Mouse (Mus musculus) forebrain, embryonic 12.5 days (tissue): Measurements from ENCODE around the gene Nin. TPM values are rescaled to one million over a fixed set of nuclear protein-coding genes. Genes with fewer than 3 reads are reported as not detected.
A peak's percentile ranks its signal among the peaks of the same experiment; 100 is the strongest.

ENCODE experiments used
- ATAC-seq: fragments of 200-750 bp; cut with Nextera tagmentation; 2 replicates; pipeline ENCODE4 v1.8.0; 2017; ENCODE audit warnings: moderate TSS enrichment; ENCODE audit not compliant: low FRiP score
- H3K27ac ChIP-seq: fragments of 300-500 bp; sonication (generic); 2 replicates; pipeline ENCODE4 v1.5.1; 2016; ENCODE audit warnings: mild to moderate bottlenecking
- H3K27me3 ChIP-seq: fragments of 300-500 bp; sonication (generic); 2 replicates; pipeline ENCODE4 v1.6.1; 2016; ENCODE audit warnings: mild to moderate bottlenecking
- H3K36me3 ChIP-seq: fragments of 300-500 bp; sonication (generic); replicated peaks from 2 replicates; pipeline ENCODE4 v1.6.1; 2016; ENCODE audit warnings: mild to moderate bottlenecking
- H3K4me1 ChIP-seq: fragments of 300-500 bp; sonication (generic); 2 replicates; pipeline ENCODE4 v1.6.1; 2016
- H3K4me2 ChIP-seq: fragments of 300-500 bp; sonication (generic); 2 replicates; pipeline ENCODE4 v1.6.1; 2016; ENCODE audit warnings: mild to moderate bottlenecking, moderate library complexity
- H3K4me3 ChIP-seq: fragments of 300-500 bp; sonication (generic); replicated peaks from 2 replicates; pipeline ENCODE4 v1.5.1; 2016; ENCODE audit warnings: mild to moderate bottlenecking
- H3K9ac ChIP-seq: fragments of 300-500 bp; sonication (generic); 2 replicates; pipeline ENCODE4 v1.6.1; 2016; ENCODE audit warnings: mild to moderate bottlenecking
- H3K9me3 ChIP-seq: fragments of 300-500 bp; sonication (generic); 2 replicates; pipeline ENCODE4 v1.6.1; 2016
- WGBS: fragments of 180-500 bp; shearing (Covaris S2); methylation state at CpG from one replicate; pipeline ENCODE4 v1.1.7; 2016; 5-methylcytosine and 5-hydroxymethylcytosine counted together
- polyA plus RNA-seq: library from polyadenylated mRNA; unstranded; fragments of >200 nt; fragmentation: Nextera tagmentation; extraction: Ambion mirVana; gene quantifications from 2 replicates; pipeline ENCODE4 v1.2.1, GENCODE M21; 2016

Gene Nin
- polyA plus RNA-seq, 1 experiment from 2014 or later = 15.5 TPM

- 92% methylated on average over 5 of the region's 5 CpGs for WGBS
- Histone ChIP-seq H3K9ac (no peak overlapping the region), H3K4me3 (no peak overlapping the region), H3K36me3 (no peaks in the 10 kb centered on the region), H3K27me3 (no peaks in the 10 kb centered on the region), H3K27ac (no peak overlapping the region), H3K4me1 (no peaks in the 10 kb centered on the region), H3K4me2 (no peak overlapping the region), H3K9me3 (no peaks in the 10 kb centered on the region)
- ATAC-seq = no peak
Observed at GRCm38 (mm10) chr12:70140542-70140941, 27.0 kb upstream of the Nin start.

- ATAC-seq = no peak
- 74% methylated on average over 4 of the region's 4 CpGs for WGBS
- H3K36me3 ChIP-seq = no peaks in the 10 kb centered on the region
- no peak overlapping the region for H3K4me2 ChIP-seq
- no peak overlapping the region for H3K4me3 ChIP-seq
- H3K9me3 ChIP-seq = no peaks in the 10 kb centered on the region
- no peak overlapping the region for H3K9ac ChIP-seq
- no peaks in the 10 kb centered on the region for H3K4me1 ChIP-seq
- H3K27me3 ChIP-seq = no peaks in the 10 kb centered on the region
- H3K27ac ChIP-seq = no peak overlapping the region
Observed at GRCm38 (mm10) chr12:70139871-70140270, 26.4 kb upstream of the Nin start.

GRCm38 (mm10) chr12:70137626-70138025 is 24.1 kb upstream of the Nin start:
- H3K4me3 ChIP-seq = no peak overlapping the region
- H3K27ac ChIP-seq = no peak overlapping the region
- no peaks in the 10 kb centered on the region for H3K4me1 ChIP-seq
- ATAC-seq = no peak
- H3K36me3 ChIP-seq = no peaks in the 10 kb centered on the region
- WGBS = 82% methylated on average over 9 of the region's 9 CpGs
- H3K9ac ChIP-seq = no peak overlapping the region
- no peaks in the 10 kb centered on the region for H3K27me3 ChIP-seq
- no peaks in the 10 kb centered on the region for H3K9me3 ChIP-seq
- no peak overlapping the region for H3K4me2 ChIP-seq

GRCm38 (mm10) chr12:70137095-70137494 is 23.6 kb upstream of the Nin start:
- ATAC-seq = no peak
- 86% methylated on average over 4 of the region's 4 CpGs for WGBS
- no peaks in the 10 kb centered on the region for H3K4me1 ChIP-seq
- H3K4me3 ChIP-seq = no peak overlapping the region
- no peaks in the 10 kb centered on the region for H3K36me3 ChIP-seq
- H3K27me3 ChIP-seq = no peaks in the 10 kb centered on the region
- no peaks in the 10 kb centered on the region for H3K9me3 ChIP-seq
- no peak overlapping the region for H3K4me2 ChIP-seq
- H3K27ac ChIP-seq = no peak overlapping the region
- no peak overlapping the region for H3K9ac ChIP-seq

GRCm38 (mm10) chr12:70136185-70136756 is 22.8 kb upstream of the Nin start:
- Histone ChIP-seq H3K4me3 (no peak overlapping the region), H3K4me2 (no peak overlapping the region), H3K9me3 (no peaks in the 10 kb centered on the region), H3K9ac (no peak overlapping the region), H3K36me3 (no peaks in the 10 kb centered on the region), H3K27me3 (no peaks in the 10 kb centered on the region), H3K27ac (no peak overlapping the region), H3K4me1 (peaks cover under 1% of the 10 kb centered on the region)
- WGBS = 72% methylated on average over 12 of the region's 12 CpGs
- ATAC-seq = no peak

- no peak overlapping the region for H3K9ac ChIP-seq
- peaks cover 3% of the 10 kb centered on the region for H3K4me1 ChIP-seq
- no peaks in the 10 kb centered on the region for H3K27me3 ChIP-seq
- H3K36me3 ChIP-seq = no peaks in the 10 kb centered on the region
- WGBS = 92% methylated on average over 20 of the region's 20 CpGs
- H3K27ac ChIP-seq = no peak overlapping the region
- H3K9me3 ChIP-seq = no peaks in the 10 kb centered on the region
- H3K4me3 ChIP-seq = no peak overlapping the region
- ATAC-seq = no peak
- H3K4me2 ChIP-seq = no peak overlapping the region
Observed at GRCm38 (mm10) chr12:70134627-70135235, 21.2 kb upstream of the Nin start.

- Histone ChIP-seq H3K4me3 (no peak overlapping the region), H3K27ac (no peak overlapping the region), H3K9ac (no peak overlapping the region), H3K36me3 (no peaks in the 10 kb centered on the region), H3K9me3 (no peaks in the 10 kb centered on the region), H3K4me1 (peaks cover 3% of the 10 kb centered on the region), H3K27me3 (no peaks in the 10 kb centered on the region), H3K4me2 (peak overlapping the region; percentile 22; the same call in 1 of the 2 replicates)
- no peak for ATAC-seq
- WGBS = 53% methylated on average over 20 of the region's 20 CpGs
Observed at GRCm38 (mm10) chr12:70131042-70131675, 17.6 kb upstream of the Nin start.

- H3K27me3 ChIP-seq = no peaks in the 10 kb centered on the region
- 61% methylated on average over 5 of the region's 5 CpGs for WGBS
- no peak overlapping the region for H3K4me2 ChIP-seq
- no peak overlapping the region for H3K9ac ChIP-seq
- H3K9me3 ChIP-seq = no peaks in the 10 kb centered on the region
- no peak overlapping the region for H3K27ac ChIP-seq
- H3K4me3 ChIP-seq = no peak overlapping the region
- H3K4me1 ChIP-seq = peaks cover 3% of the 10 kb centered on the region
- H3K36me3 ChIP-seq = no peaks in the 10 kb centered on the region
- no peak for ATAC-seq
Observed at GRCm38 (mm10) chr12:70129105-70129504, 15.6 kb upstream of the Nin start.

- ATAC-seq = no peak
- no peak overlapping the region for H3K4me2 ChIP-seq
- no peak overlapping the region for H3K27ac ChIP-seq
- H3K4me3 ChIP-seq = no peak overlapping the region
- peaks cover 3% of the 10 kb centered on the region for H3K4me1 ChIP-seq
- H3K9ac ChIP-seq = no peak overlapping the region
- H3K9me3 ChIP-seq = no peaks in the 10 kb centered on the region
- no peaks in the 10 kb centered on the region for H3K36me3 ChIP-seq
- WGBS = 93% methylated on average over 4 of the region's 4 CpGs
- H3K27me3 ChIP-seq = no peaks in the 10 kb centered on the region
Observed at GRCm38 (mm10) chr12:70126626-70127025, 13.1 kb upstream of the Nin start.

GRCm38 (mm10) chr12:70119552-70119951 is 6.0 kb upstream of the Nin start:
- Histone ChIP-seq H3K36me3 (no peaks in the 10 kb centered on the region), H3K9ac (no peak overlapping the region), H3K4me1 (no peaks in the 10 kb centered on the region), H3K4me3 (no peak overlapping the region), H3K4me2 (no peak overlapping the region), H3K27ac (no peak overlapping the region), H3K9me3 (no peaks in the 10 kb centered on the region), H3K27me3 (peaks cover 17% of the 10 kb centered on the region; the same call in 1 of the 2 replicates)
- WGBS = 71% methylated on average over 2 of the region's 2 CpGs
- no peak for ATAC-seq

- peaks cover 21% of the 10 kb centered on the region; the same call in 1 of the 2 replicates for H3K27me3 ChIP-seq
- H3K36me3 ChIP-seq = no peaks in the 10 kb centered on the region
- no peak overlapping the region for H3K9ac ChIP-seq
- H3K9me3 ChIP-seq = no peaks in the 10 kb centered on the region
- 84% methylated on average over 10 of the region's 10 CpGs for WGBS
- no peak for ATAC-seq
- no peaks in the 10 kb centered on the region for H3K4me1 ChIP-seq
- no peak overlapping the region for H3K4me3 ChIP-seq
- H3K27ac ChIP-seq = no peak overlapping the region
- no peak overlapping the region for H3K4me2 ChIP-seq
Observed at GRCm38 (mm10) chr12:70118721-70119345, 5.3 kb upstream of the Nin start.

- H3K4me1 ChIP-seq = no peaks in the 10 kb centered on the region
- WGBS = 88% methylated on average over 10 of the region's 10 CpGs
- H3K36me3 ChIP-seq = no peaks in the 10 kb centered on the region
- H3K9ac ChIP-seq = no peak overlapping the region
- peaks cover 34% of the 10 kb centered on the region for H3K27me3 ChIP-seq
- ATAC-seq = no peak
- no peak overlapping the region for H3K4me2 ChIP-seq
- H3K4me3 ChIP-seq = no peak overlapping the region
- no peak overlapping the region for H3K27ac ChIP-seq
- no peaks in the 10 kb centered on the region for H3K9me3 ChIP-seq
Observed at GRCm38 (mm10) chr12:70117146-70117545, 3.6 kb upstream of the Nin start.
